Mouse (Mus musculus): ENCODE measurements around the gene Atg2a. TPM values are rescaled to one million over a fixed set of nuclear protein-coding genes. Genes with fewer than 3 reads are reported as not detected.

Gene Atg2a
- polyA plus RNA-seq, 1 experiment from 2014 or later, result 4.8 TPM

DNA sequence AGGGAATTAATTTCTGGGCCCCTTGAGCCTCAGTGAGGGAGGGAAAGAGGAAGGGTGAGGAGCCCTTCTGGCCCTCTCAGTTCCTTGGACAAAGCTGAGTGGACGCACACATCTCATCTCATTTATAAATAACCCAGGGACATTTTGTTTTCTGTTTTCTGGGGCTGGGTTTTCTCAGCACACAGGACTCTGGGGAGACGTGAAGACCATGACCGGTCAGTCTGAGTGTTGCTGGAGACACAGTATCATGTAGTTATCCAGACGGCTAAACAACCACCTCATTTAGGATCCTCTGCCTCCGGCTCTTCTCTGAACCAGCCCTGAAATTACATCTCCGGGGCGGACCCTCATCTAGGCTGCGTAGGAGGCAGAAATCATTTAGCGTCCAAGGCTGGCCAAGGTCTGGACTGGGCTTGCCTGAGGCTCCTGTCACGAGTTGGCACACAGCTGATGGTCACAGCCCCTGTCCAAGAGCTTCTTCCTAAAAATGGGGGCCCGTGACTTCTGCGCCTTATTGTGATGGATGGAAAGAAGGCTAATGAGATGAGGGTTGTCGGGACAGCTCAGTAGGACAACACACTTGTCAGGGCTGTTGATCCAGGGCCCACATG is 32.6 kb downstream of the Atg2a start:
- Histone ChIP-seq H3K4me2 (replicated peaks; ENCODE audit: low read depth) (no peak overlapping the region), H3K4me3 (ENCODE audit: low read depth, low read length) (no peak overlapping the region), H3K4me1 (replicated peaks; ENCODE audit: control insufficient read depth, insufficient read depth) (peaks cover 4% of the 10 kb centered on the region), H3K27ac (replicated peaks) (no peak overlapping the region), H3K36me3 (ENCODE audit: control insufficient read depth, insufficient read depth, low read length) (no peaks in the 10 kb centered on the region), H3K9me3 (ENCODE audit: control insufficient read depth, low read length) (no peaks in the 10 kb centered on the region), H3K9ac (ENCODE audit: low read length) (no peak overlapping the region), H3K27me3 (ENCODE audit: control insufficient read depth, insufficient read depth, low read length) (no peaks in the 10 kb centered on the region)
- TF ChIP-seq EP300 (optimal IDR thresholded peaks at IDR 0.05), result no peak
- TF ChIP-seq CTCF (IDR thresholded peaks at IDR 0.05; ENCODE audit: low read depth), result no peak
- WGBS, result 85% methylated on average over 13 of the region's 13 CpGs
- ATAC-seq (ENCODE audit: low FRiP score, low TSS enrichment), result no peak
- DNase-seq (ENCODE audit: low spot score), result no peak

DNA sequence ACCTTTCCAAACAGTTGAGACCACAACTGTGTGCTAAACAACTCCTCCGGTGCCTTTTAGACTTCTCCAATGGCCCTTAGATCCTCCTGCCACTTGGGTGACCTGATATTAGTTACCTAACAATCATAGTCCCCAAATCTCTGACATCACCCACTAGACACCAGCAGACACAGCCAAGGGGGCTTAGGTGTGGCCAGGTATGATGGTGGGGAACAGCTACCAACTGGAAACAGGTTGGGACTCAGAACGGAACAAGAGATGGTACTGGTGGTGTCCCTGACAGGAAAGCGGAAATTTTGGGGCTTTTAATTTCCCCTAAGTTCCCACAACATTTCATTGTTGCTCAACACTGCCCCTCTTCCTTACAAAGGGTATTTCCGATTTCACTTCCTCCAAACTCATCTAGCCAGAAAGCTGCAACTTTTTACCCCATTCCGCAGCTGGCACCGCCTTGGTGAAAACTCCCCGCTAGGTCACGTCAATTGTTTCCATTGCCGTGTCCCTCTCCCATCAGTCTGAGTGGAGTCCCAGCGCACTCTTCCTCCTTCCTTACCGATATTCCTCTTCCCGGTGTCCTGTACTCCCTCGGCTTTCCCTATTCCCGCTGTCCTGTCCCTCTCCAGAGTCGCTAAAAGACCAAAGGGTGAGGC is 34.4 kb downstream of the Atg2a start:
- peaks cover 9% of the 10 kb centered on the region for H3K4me1 ChIP-seq (replicated peaks; ENCODE audit: control insufficient read depth, insufficient read depth)

DNA sequence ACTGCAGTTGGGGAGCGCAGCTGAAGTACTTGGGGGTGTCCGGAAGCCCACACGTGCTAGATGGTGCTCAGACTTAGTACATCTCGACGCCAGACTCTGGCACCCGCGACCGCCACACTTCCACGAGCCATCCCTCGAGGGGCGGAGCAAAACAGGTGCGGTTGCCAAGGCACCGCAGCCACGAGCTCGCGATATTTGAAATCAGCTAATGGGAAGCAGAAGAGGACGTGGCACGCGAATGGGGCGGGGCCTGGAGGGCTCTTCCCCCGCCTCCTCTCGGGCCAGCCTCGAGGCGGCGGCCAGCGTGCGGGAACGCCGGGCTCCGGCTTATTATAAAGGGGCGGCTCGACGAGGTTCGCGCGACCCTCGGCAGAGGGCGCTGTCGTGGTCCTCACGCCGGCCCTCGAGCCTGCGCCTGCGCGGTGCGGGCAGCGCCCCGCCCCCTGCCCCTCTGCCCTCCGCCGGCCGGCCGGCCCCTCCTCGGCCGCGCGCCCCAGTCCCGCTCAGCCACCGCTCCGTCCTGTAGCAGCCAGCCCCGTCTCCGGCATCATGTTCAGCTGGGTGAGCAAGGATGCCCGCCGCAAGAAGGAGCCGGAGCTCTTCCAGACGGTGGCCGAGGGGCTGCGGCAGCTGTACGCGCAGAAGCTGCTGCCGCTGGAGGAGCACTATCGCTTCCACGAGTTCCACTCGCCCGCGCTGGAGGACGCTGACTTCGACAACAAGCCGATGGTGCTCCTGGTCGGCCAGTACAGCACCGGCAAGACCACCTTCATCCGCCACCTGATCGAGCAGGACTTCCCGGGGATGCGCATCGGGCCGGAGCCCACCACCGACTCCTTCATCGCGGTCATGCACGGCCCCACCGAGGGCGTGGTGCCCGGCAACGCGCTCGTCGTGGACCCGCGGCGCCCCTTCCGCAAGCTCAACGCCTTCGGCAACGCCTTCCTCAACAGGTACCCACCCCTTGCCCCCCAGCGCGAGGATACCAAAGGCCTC is 35.3 kb downstream of the Atg2a start, which contains the start of gene Ehd1:
Gene Ehd1, plus strand, starts transcription at position 300 of the 996 bp plus-strand sequence.
- no peaks in the 10 kb centered on the region for H3K9me3 ChIP-seq (ENCODE audit: control insufficient read depth, low read length)
- H3K27ac ChIP-seq (replicated peaks), result peak within 1 kb of the TSS; percentile 94
- peak within 1 kb of the TSS; percentile 91 for H3K4me2 ChIP-seq (replicated peaks; ENCODE audit: low read depth)
- ATAC-seq (ENCODE audit: low FRiP score, low TSS enrichment) (peak; percentile 93), DNase-seq (ENCODE audit: low spot score) (peak; percentile 99)
- H3K4me1 ChIP-seq (replicated peaks; ENCODE audit: control insufficient read depth, insufficient read depth), result peaks cover 9% of the 10 kb centered on the region
- H3K36me3 ChIP-seq (ENCODE audit: control insufficient read depth, insufficient read depth, low read length), result 0 out of 2 replicates have a peak, but pooled peaks cover 3% of the 10 kb centered on the region
- under 1% methylated on average over 85 of the region's 106 CpGs for WGBS
- TF ChIP-seq EP300 (optimal IDR thresholded peaks at IDR 0.05) (peak; percentile 72), CTCF (IDR thresholded peaks at IDR 0.05; ENCODE audit: low read depth) (peak; percentile 77)
- peak within 1 kb of the TSS; percentile 79 for H3K4me3 ChIP-seq (ENCODE audit: low read depth, low read length)
- H3K9ac ChIP-seq (ENCODE audit: low read length), result peak within 1 kb of the TSS; percentile 83
- no peaks in the 10 kb centered on the region for H3K27me3 ChIP-seq (ENCODE audit: control insufficient read depth, insufficient read depth, low read length)

More for the DNA sequence above, 34.4 kb downstream of the Atg2a start:
- WGBS, result 6% methylated on average over 15 of the region's 15 CpGs
- DNase-seq (ENCODE audit: low spot score) (no peak), ATAC-seq (ENCODE audit: low FRiP score, low TSS enrichment) (no peak)
- Histone ChIP-seq H3K9ac (ENCODE audit: low read length) (peak overlapping the region; percentile 51), H3K27ac (replicated peaks) (peak overlapping the region; percentile 84), H3K36me3 (ENCODE audit: control insufficient read depth, insufficient read depth, low read length) (no peaks in the 10 kb centered on the region), H3K9me3 (ENCODE audit: control insufficient read depth, low read length) (no peaks in the 10 kb centered on the region), H3K4me2 (replicated peaks; ENCODE audit: low read depth) (peak overlapping the region; percentile 91), H3K27me3 (ENCODE audit: control insufficient read depth, insufficient read depth, low read length) (no peaks in the 10 kb centered on the region), H3K4me3 (ENCODE audit: low read depth, low read length) (peak overlapping the region; percentile 79)
- TF ChIP-seq EP300 (optimal IDR thresholded peaks at IDR 0.05) (no peak), CTCF (IDR thresholded peaks at IDR 0.05; ENCODE audit: low read depth) (peak; percentile 30; the same call in 1 of the 2 replicates)

DNA sequence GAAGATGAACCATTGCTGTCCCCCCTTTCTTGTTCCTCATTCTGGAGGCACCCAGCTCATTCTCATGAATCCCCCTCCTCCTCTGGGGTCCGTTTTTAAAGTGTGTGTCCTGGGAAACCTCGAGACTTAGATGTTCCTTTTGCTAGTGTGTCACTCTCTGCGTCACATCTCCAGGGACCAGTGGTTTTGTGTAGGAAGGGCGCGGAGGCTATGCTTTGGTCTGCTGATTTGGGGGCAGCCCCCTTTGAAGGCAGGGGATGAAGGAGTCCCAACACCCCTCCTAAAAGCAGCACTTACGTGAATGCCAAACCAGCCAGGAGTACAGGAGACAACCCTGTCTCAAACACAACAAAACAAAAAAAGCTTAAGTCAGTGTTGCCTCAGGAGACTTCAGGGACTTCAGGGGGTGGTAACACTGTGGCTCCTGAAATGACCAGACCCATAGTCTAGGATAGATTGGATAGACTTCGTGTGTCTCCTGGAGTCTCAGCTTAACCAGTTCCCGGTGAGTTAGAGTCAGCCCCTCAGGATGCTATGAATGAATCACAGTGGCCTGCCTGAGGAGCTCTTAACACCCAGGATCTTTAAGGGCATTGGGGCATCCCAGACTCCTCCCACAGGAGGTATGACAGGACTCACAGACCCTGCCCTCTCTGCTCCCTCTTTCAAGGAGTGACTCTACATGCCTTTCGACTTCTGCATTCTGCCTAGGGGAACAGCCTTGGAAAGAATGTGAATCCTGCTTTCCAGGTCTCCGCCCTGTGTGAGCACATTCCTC is 36.4 kb downstream of the Atg2a start:
- H3K36me3 ChIP-seq (ENCODE audit: control insufficient read depth, insufficient read depth, low read length), result 0 out of 2 replicates have a peak, but pooled peaks cover 3% of the 10 kb centered on the region
- WGBS, result 2% methylated on average over 10 of the region's 10 CpGs
- TF ChIP-seq EP300 (optimal IDR thresholded peaks at IDR 0.05) (no peak), CTCF (IDR thresholded peaks at IDR 0.05; ENCODE audit: low read depth) (no peak; the same call in 1 of the 2 replicates)
- peak overlapping the region; percentile 79 for H3K4me3 ChIP-seq (ENCODE audit: low read depth, low read length)
- no peaks in the 10 kb centered on the region for H3K27me3 ChIP-seq (ENCODE audit: control insufficient read depth, insufficient read depth, low read length)
- peak overlapping the region; percentile 91 for H3K4me2 ChIP-seq (replicated peaks; ENCODE audit: low read depth)
- peaks cover 9% of the 10 kb centered on the region for H3K4me1 ChIP-seq (replicated peaks; ENCODE audit: control insufficient read depth, insufficient read depth)
- DNase-seq (ENCODE audit: low spot score) (peak; percentile 82), ATAC-seq (ENCODE audit: low FRiP score, low TSS enrichment) (peak; percentile 82)
- peak overlapping the region; percentile 94 for H3K27ac ChIP-seq (replicated peaks)
- peak overlapping the region; percentile 83 for H3K9ac ChIP-seq (ENCODE audit: low read length)
- no peaks in the 10 kb centered on the region for H3K9me3 ChIP-seq (ENCODE audit: control insufficient read depth, low read length)

All from stomach, postnatal 0 days (tissue).